Mouse (Mus musculus): ENCODE measurements at regions not wholly inside any gene's neighbourhood (a gene's known extent, or its start where the extent isn't known, plus 50 kb on each side); places are given as distances from the start of the nearest gene placed in this dataset.
A peak's percentile ranks its signal among the peaks of the same experiment; 100 is the strongest.

- no peak for DNase-seq (ENCODE audit: low spot score)
- Histone ChIP-seq H3K27ac (ENCODE audit: low read depth) (no peak overlapping the region), H3K36me3 (replicated peaks; ENCODE audit: control insufficient read depth, insufficient read depth, low read length) (no peaks in the 10 kb centered on the region), H3K9me3 (replicated peaks; ENCODE audit: control insufficient read depth, low read length) (no peaks in the 10 kb centered on the region), H3K27me3 (ENCODE audit: control insufficient read depth, insufficient read depth, low read length) (no peaks in the 10 kb centered on the region), H3K9ac (replicated peaks; ENCODE audit: low read depth, low read length) (no peak overlapping the region), H3K4me1 (ENCODE audit: control insufficient read depth, insufficient read depth) (no peaks in the 10 kb centered on the region), H3K4me3 (ENCODE audit: low read depth, low read length) (no peak overlapping the region), H3K4me2 (ENCODE audit: low read depth, low read length) (no peak overlapping the region)
- TF ChIP-seq EP300 (IDR thresholded peaks at IDR 0.05; ENCODE audit: low read depth) (no peak), CTCF (IDR thresholded peaks at IDR 0.05; ENCODE audit: low read depth) (no peak)
- ATAC-seq (ENCODE audit: insufficient read depth, low read depth) = no peak
- WGBS = 72% methylated on average over 7 of the region's 7 CpGs
These were observed 127.9 kb upstream of the Bdnf start for GRCm38 (mm10) chr2:109546486-109547115.

- Histone ChIP-seq H3K4me1 (ENCODE audit: control insufficient read depth, insufficient read depth) (no peaks in the 10 kb centered on the region), H3K36me3 (replicated peaks; ENCODE audit: control insufficient read depth, insufficient read depth, low read length) (no peaks in the 10 kb centered on the region), H3K27me3 (ENCODE audit: control insufficient read depth, insufficient read depth, low read length) (no peaks in the 10 kb centered on the region), H3K4me3 (ENCODE audit: low read depth, low read length) (no peak overlapping the region), H3K9me3 (replicated peaks; ENCODE audit: control insufficient read depth, low read length) (no peaks in the 10 kb centered on the region), H3K27ac (ENCODE audit: low read depth) (no peak overlapping the region), H3K9ac (replicated peaks; ENCODE audit: low read depth, low read length) (no peak overlapping the region), H3K4me2 (ENCODE audit: low read depth, low read length) (no peak overlapping the region)
- ATAC-seq (ENCODE audit: insufficient read depth, low read depth) (no peak; the same call in 1 of the 2 replicates), DNase-seq (ENCODE audit: low spot score) (peak; percentile 15)
- TF ChIP-seq CTCF (IDR thresholded peaks at IDR 0.05; ENCODE audit: low read depth) (no peak), EP300 (IDR thresholded peaks at IDR 0.05; ENCODE audit: low read depth) (no peak)
- WGBS = 53% methylated on average over 6 of the region's 6 CpGs
These were observed 119.9 kb upstream of the Bdnf start for GRCm38 (mm10) chr2:109554644-109555043.

- TF ChIP-seq CTCF (IDR thresholded peaks at IDR 0.05; ENCODE audit: low read depth) (no peak), EP300 (IDR thresholded peaks at IDR 0.05; ENCODE audit: low read depth) (no peak)
- H3K4me2 ChIP-seq (ENCODE audit: low read depth, low read length) = no peak overlapping the region
- no peaks in the 10 kb centered on the region for H3K4me1 ChIP-seq (ENCODE audit: control insufficient read depth, insufficient read depth)
- no peak overlapping the region for H3K4me3 ChIP-seq (ENCODE audit: low read depth, low read length)
- no peaks in the 10 kb centered on the region for H3K27me3 ChIP-seq (ENCODE audit: control insufficient read depth, insufficient read depth, low read length)
- no peak overlapping the region for H3K9ac ChIP-seq (replicated peaks; ENCODE audit: low read depth, low read length)
- DNase-seq (ENCODE audit: low spot score) (no peak), ATAC-seq (ENCODE audit: insufficient read depth, low read depth) (no peak)
- no peaks in the 10 kb centered on the region for H3K9me3 ChIP-seq (replicated peaks; ENCODE audit: control insufficient read depth, low read length)
- WGBS = 71% methylated on average over 9 of the region's 9 CpGs
- H3K36me3 ChIP-seq (replicated peaks; ENCODE audit: control insufficient read depth, insufficient read depth, low read length) = no peaks in the 10 kb centered on the region
- no peak overlapping the region for H3K27ac ChIP-seq (ENCODE audit: low read depth)
These were observed 115.1 kb upstream of the Bdnf start for GRCm38 (mm10) chr2:109559088-109560030.

- Histone ChIP-seq H3K4me1 (ENCODE audit: control insufficient read depth, insufficient read depth) (no peaks in the 10 kb centered on the region), H3K27me3 (ENCODE audit: control insufficient read depth, insufficient read depth, low read length) (no peaks in the 10 kb centered on the region), H3K4me2 (ENCODE audit: low read depth, low read length) (no peak overlapping the region), H3K36me3 (replicated peaks; ENCODE audit: control insufficient read depth, insufficient read depth, low read length) (no peaks in the 10 kb centered on the region), H3K27ac (ENCODE audit: low read depth) (no peak overlapping the region), H3K9me3 (replicated peaks; ENCODE audit: control insufficient read depth, low read length) (no peaks in the 10 kb centered on the region), H3K4me3 (ENCODE audit: low read depth, low read length) (no peak overlapping the region), H3K9ac (replicated peaks; ENCODE audit: low read depth, low read length) (no peak overlapping the region)
- WGBS = 62% methylated on average over 3 of the region's 3 CpGs
- DNase-seq (ENCODE audit: low spot score) (no peak), ATAC-seq (ENCODE audit: insufficient read depth, low read depth) (no peak)
- TF ChIP-seq EP300 (IDR thresholded peaks at IDR 0.05; ENCODE audit: low read depth) (no peak), CTCF (IDR thresholded peaks at IDR 0.05; ENCODE audit: low read depth) (no peak)
These were observed 111.5 kb upstream of the Bdnf start for GRCm38 (mm10) chr2:109562996-109563395.

GRCm38 (mm10) chr2:109576946-109577345 is 97.6 kb upstream of the Bdnf start:
- Histone ChIP-seq H3K36me3 (replicated peaks; ENCODE audit: control insufficient read depth, insufficient read depth, low read length) (no peaks in the 10 kb centered on the region), H3K9ac (replicated peaks; ENCODE audit: low read depth, low read length) (no peak overlapping the region), H3K9me3 (replicated peaks; ENCODE audit: control insufficient read depth, low read length) (no peaks in the 10 kb centered on the region), H3K27ac (ENCODE audit: low read depth) (no peak overlapping the region), H3K27me3 (ENCODE audit: control insufficient read depth, insufficient read depth, low read length) (no peaks in the 10 kb centered on the region), H3K4me1 (ENCODE audit: control insufficient read depth, insufficient read depth) (peaks cover 5% of the 10 kb centered on the region; the same call in 1 of the 2 replicates), H3K4me2 (ENCODE audit: low read depth, low read length) (no peak overlapping the region), H3K4me3 (ENCODE audit: low read depth, low read length) (no peak overlapping the region)
- ATAC-seq (ENCODE audit: insufficient read depth, low read depth) (no peak), DNase-seq (ENCODE audit: low spot score) (no peak)
- TF ChIP-seq EP300 (IDR thresholded peaks at IDR 0.05; ENCODE audit: low read depth) (no peak), CTCF (IDR thresholded peaks at IDR 0.05; ENCODE audit: low read depth) (no peak)
